Mouse (Mus musculus): ENCODE results near the gene Rbm43. TPM values are rescaled to one million over a fixed set of nuclear protein-coding genes. Genes with fewer than 3 reads are reported as not detected.

The Rbm43 gene
- total RNA-seq (2012; rRNA removed): 9.5 and 10.5 TPM in 2 replicates
- total RNA-seq (2014; rRNA removed): 25.8 and 25.9 TPM in 2 replicates
- 19.4 and 20.6 TPM in 2 replicates for polyA plus RNA-seq (2012; ENCODE audit: insufficient read length, low read depth)

DNA sequence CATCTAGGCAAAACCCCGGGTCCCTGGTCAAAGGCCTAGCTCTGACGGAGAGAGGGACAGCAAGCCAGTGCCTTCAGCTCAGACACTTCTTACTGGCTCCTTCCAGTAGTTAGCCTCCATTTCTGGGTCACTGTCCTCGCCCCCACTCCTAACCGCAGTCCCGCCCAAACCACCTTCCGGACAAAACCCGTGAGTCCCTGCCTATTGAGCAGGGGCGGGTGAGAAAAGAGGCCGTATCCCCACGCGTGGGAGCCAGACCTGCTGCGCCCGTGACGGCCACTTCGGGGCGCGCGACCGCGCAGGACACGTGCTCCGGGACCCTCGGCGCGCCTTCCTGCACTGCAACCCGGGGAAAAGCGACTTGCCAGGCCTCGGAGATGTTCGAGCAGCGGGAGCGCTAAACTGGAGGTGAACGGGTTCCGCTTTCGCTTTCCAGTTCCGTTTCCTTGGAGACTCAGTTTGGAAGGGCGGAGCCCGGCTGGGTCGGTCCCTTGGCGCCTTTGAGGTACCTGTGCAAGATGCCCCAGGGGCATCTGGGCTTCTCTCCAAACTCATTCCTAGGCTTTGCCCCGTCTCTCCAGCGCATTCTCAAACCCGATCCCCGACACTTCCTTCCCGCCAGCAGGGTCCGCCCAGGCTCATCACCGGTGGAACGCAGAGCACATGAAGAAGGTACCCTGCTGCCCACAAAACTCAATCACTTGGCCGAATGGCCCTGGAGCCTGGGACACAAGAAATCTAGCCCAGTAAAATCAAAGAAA, at the start of gene Rbm43:
Gene Rbm43, minus strand, starts transcription at position 590 of the 761 bp plus-strand sequence.
- Histone ChIP-seq H3K4me2 (ENCODE audit: insufficient read depth, low read depth, poor library complexity, severe bottlenecking) (peak within 1 kb of the TSS; percentile 63), H3K4me3 (replicated peaks in 1 of 3; ENCODE audit: low read depth in 2 of 3, low read length in 2 of 3, poor library complexity in 1 of 3) (peak within 1 kb of the TSS; percentile 73 to 99 (median 80)), H3K9ac (ENCODE audit: insufficient read depth, low read depth) (peak within 1 kb of the TSS; percentile 94), H3K27ac (ENCODE audit: insufficient read depth, low read depth) (peak within 1 kb of the TSS; percentile 68), H3K79me2 (replicated peaks; ENCODE audit: control insufficient read depth, extremely low read depth, insufficient read depth, poor library complexity, severe bottlenecking) (no peaks in the 10 kb centered on the region), H3K27me3 (replicated peaks) (no peaks in the 10 kb centered on the region), H3K9me3 (replicated peaks; ENCODE audit: low read length) (peaks cover 3% of the 10 kb centered on the region), H3K4me1 (ENCODE audit: control insufficient read depth in 1 of 2, insufficient read depth in 2 of 2) (peaks cover 4 to 34% of the 10 kb centered on the region in 2 experiments; a peak in 3 of 4 replicates), H3K36me3 (replicated peaks in 1 of 2; ENCODE audit: control insufficient read depth in 1 of 2, insufficient read depth in 1 of 2, low read length in 1 of 2) (peaks cover 7 to 27% of the 10 kb centered on the region in 2 experiments)
- peak; percentile 88 for DNase-seq (ENCODE audit: extremely low read depth)
- dilution Hi-C loops (cut with MboI; ENCODE audit: extremely low pct_ligation_motif_present, extremely low pct_unique_long_range_greater_than_20kb, low sequenced_read_pairs): no loop called here
- in situ Hi-C loops (cut with MboI; ENCODE audit: low pct_ligation_motif_present, low pct_unique_long_range_greater_than_20kb, low sequenced_read_pairs): no loop called here
- TF ChIP-seq MYC (IDR thresholded peaks at IDR 0.05; ENCODE audit: low read depth, low read length): peak; percentile 58; the same call in 1 of the 2 replicates
- peak; percentile 60 for TF ChIP-seq HCFC1 (IDR thresholded peaks at IDR 0.05; ENCODE audit: low read depth, low read length)
- 0 out of 2 replicates have a peak, but pooled peaks have one; percentile 46 for TF ChIP-seq E2F4 (IDR thresholded peaks at IDR 0.05; ENCODE audit: insufficient replicate concordance, low read depth, low read length)
- TF ChIP-seq EP300 (IDR thresholded peaks at IDR 0.05; ENCODE audit: low read length): peak; percentile 45; the same call in 1 of the 2 replicates
- TF ChIP-seq IRF4 (IDR thresholded peaks at IDR 0.05; ENCODE audit: low read depth, low read length): peak; percentile 79; the same call in 1 of the 2 replicates
- peak; percentile 54; the same call in 1 of the 2 replicates for TF ChIP-seq POLR2A (IDR thresholded peaks at IDR 0.05; ENCODE audit: low read depth, low read length)
- TF ChIP-seq MXI1 (IDR thresholded peaks at IDR 0.05; ENCODE audit: low read depth, low read length): peak; percentile 72
- no peak for TF ChIP-seq CHD2 (IDR thresholded peaks at IDR 0.05; ENCODE audit: low read length)
- peak; percentile 76; the same call in 1 of the 2 replicates for TF ChIP-seq UBTF (IDR thresholded peaks at IDR 0.05; ENCODE audit: low read depth, low read length)
- peak; percentile 64; the same call in 1 of the 2 replicates for TF ChIP-seq NELFE (IDR thresholded peaks at IDR 0.05; ENCODE audit: low read depth, low read length)
- TF ChIP-seq NRF1 (IDR thresholded peaks at IDR 0.05; ENCODE audit: low read depth, low read length): 0 out of 2 replicates have a peak, but pooled peaks have one; percentile 20
- peak; percentile 64 for TF ChIP-seq ELF1 (IDR thresholded peaks at IDR 0.05; ENCODE audit: low read depth, low read length)
- TF ChIP-seq JUND (conservative IDR thresholded peaks at IDR 0.05; ENCODE audit: low read depth, low read length): no peak
- peak; percentile 70; the same call in 1 of the 2 replicates for TF ChIP-seq BHLHE40 (IDR thresholded peaks at IDR 0.05; ENCODE audit: low read depth, low read length)
- TF ChIP-seq CHD1 (IDR thresholded peaks at IDR 0.05; ENCODE audit: low read depth, low read length): no peak
- TF ChIP-seq MAX (IDR thresholded peaks at IDR 0.05; ENCODE audit: low read length): peak; percentile 86

GRCm38 (mm10) chr2:51982288-51982687, 47.3 kb upstream of the Rbm43 start:
- no peak for DNase-seq (ENCODE audit: extremely low read depth)
- no peak overlapping the region for H3K4me3 ChIP-seq (replicated peaks in 1 of 3; ENCODE audit: low read depth in 2 of 3, low read length in 2 of 3, poor library complexity in 1 of 3)
- dilution Hi-C loops (cut with MboI; ENCODE audit: extremely low pct_ligation_motif_present, extremely low pct_unique_long_range_greater_than_20kb, low sequenced_read_pairs): no loop called here

More at GRCm38 (mm10) chr2:51982288-51982687, 47.3 kb upstream of the Rbm43 start:
- 0 out of 4 replicates have a peak, but pooled peaks cover 0 to 3% of the 10 kb centered on the region in 2 experiments for H3K4me1 ChIP-seq (ENCODE audit: control insufficient read depth in 1 of 2, insufficient read depth in 2 of 2)
- no peak overlapping the region for H3K9ac ChIP-seq (ENCODE audit: insufficient read depth, low read depth)
- in situ Hi-C loops (cut with MboI; ENCODE audit: low pct_ligation_motif_present, low pct_unique_long_range_greater_than_20kb, low sequenced_read_pairs): no loop called here
- no peak overlapping the region for H3K27ac ChIP-seq (ENCODE audit: insufficient read depth, low read depth)
- peaks cover 3% of the 10 kb centered on the region for H3K9me3 ChIP-seq (replicated peaks; ENCODE audit: low read length)
- no peak overlapping the region for H3K4me2 ChIP-seq (ENCODE audit: insufficient read depth, low read depth, poor library complexity, severe bottlenecking)
- no peak for TF ChIP-seq USF1 (IDR thresholded peaks at IDR 0.05; ENCODE audit: low read depth, low read length)
- no peak for TF ChIP-seq MYC (IDR thresholded peaks at IDR 0.05; ENCODE audit: low read depth, low read length)
- no peak for TF ChIP-seq IRF4 (IDR thresholded peaks at IDR 0.05; ENCODE audit: low read depth, low read length)
- TF ChIP-seq KAT2A (IDR thresholded peaks at IDR 0.05; ENCODE audit: insufficient replicate concordance, low read length): no peak
- no peak for TF ChIP-seq MXI1 (IDR thresholded peaks at IDR 0.05; ENCODE audit: low read depth, low read length)
- TF ChIP-seq ZNF384 (IDR thresholded peaks at IDR 0.05; ENCODE audit: low read depth, low read length): no peak
- TF ChIP-seq NELFE (IDR thresholded peaks at IDR 0.05; ENCODE audit: low read depth, low read length): no peak
- H3K27me3 ChIP-seq (replicated peaks): no peaks in the 10 kb centered on the region
- H3K79me2 ChIP-seq (replicated peaks; ENCODE audit: control insufficient read depth, extremely low read depth, insufficient read depth, poor library complexity, severe bottlenecking): no peaks in the 10 kb centered on the region
- no peaks in the 10 kb centered on the region for H3K36me3 ChIP-seq (replicated peaks in 1 of 2; ENCODE audit: control insufficient read depth in 1 of 2, insufficient read depth in 1 of 2, low read length in 1 of 2)
